Mouse (Mus musculus) heart, embryonic 13.5 days (tissue): ENCODE measurements around the gene Spaca4. TPM values are rescaled to one million over a fixed set of nuclear protein-coding genes. Genes with fewer than 3 reads are reported as not detected.
A peak's percentile ranks its signal among the peaks of the same experiment; 100 is the strongest.

ENCODE experiments used
- ATAC-seq: fragments of 200-750 bp; cut with Nextera tagmentation; 2 replicates; pipeline ENCODE4 v1.8.0; 2017; ENCODE audit warnings: moderate TSS enrichment; ENCODE audit not compliant: insufficient number of reproducible peaks, low FRiP score, low TSS enrichment; ENCODE audit errors: extremely low read depth
- H3K27ac ChIP-seq: fragments of 300-500 bp; sonication (generic); replicated peaks from 2 replicates; pipeline ENCODE4 v1.5.1; 2015; ENCODE audit warnings: moderate library complexity, mild to moderate bottlenecking, inconsistent platforms
- H3K27me3 ChIP-seq: fragments of 300-500 bp; sonication (generic); replicated peaks from 2 replicates; pipeline ENCODE4 v1.6.1; 2015; ENCODE audit warnings: mild to moderate bottlenecking, inconsistent platforms
- H3K36me3 ChIP-seq: fragments of 300-500 bp; sonication (generic); 2 replicates; pipeline ENCODE4 v1.6.1; 2015; ENCODE audit warnings: mild to moderate bottlenecking, inconsistent platforms
- H3K4me1 ChIP-seq: fragments of 300-500 bp; sonication (generic); 2 replicates; pipeline ENCODE4 v1.6.1; 2015; ENCODE audit warnings: inconsistent platforms
- H3K4me2 ChIP-seq: fragments of 300-500 bp; sonication (generic); 2 replicates; pipeline ENCODE4 v1.6.1; 2015; ENCODE audit warnings: inconsistent platforms, mild to moderate bottlenecking, moderate library complexity
- H3K4me3 ChIP-seq: fragments of 300-500 bp; sonication (generic); 2 replicates; pipeline ENCODE4 v1.5.1; 2015; ENCODE audit warnings: moderate library complexity, mild to moderate bottlenecking, inconsistent platforms
- H3K9ac ChIP-seq: fragments of 300-500 bp; sonication (generic); 2 replicates; pipeline ENCODE4 v1.6.1; 2015; ENCODE audit warnings: inconsistent platforms, mild to moderate bottlenecking, moderate library complexity
- H3K9me3 ChIP-seq: fragments of 300-500 bp; sonication (generic); 2 replicates; pipeline ENCODE4 v1.6.1; 2016; ENCODE audit warnings: inconsistent platforms
- WGBS: fragments of 180-500 bp; shearing (Covaris S2); methylation state at CpG from one replicate; pipeline ENCODE4 v1.1.7; 2015; ENCODE audit warnings: mixed read lengths; 5-methylcytosine and 5-hydroxymethylcytosine counted together
- polyA plus RNA-seq: library from polyadenylated mRNA; unstranded; fragments of >200 nt; fragmentation: Nextera tagmentation; extraction: Ambion mirVana; gene quantifications from 2 replicates; pipeline ENCODE4 v1.2.1, GENCODE M21; 2015

The Spaca4 gene
- polyA plus RNA-seq, 1 experiment from 2014 or later = not detected

GRCm38 (mm10) chr7:45704046-45704559 lies 21.5 kb downstream of the Spaca4 start:
- under 1% methylated on average over 13 of the region's 13 CpGs for whole genome bisulfite sequencing
- H3K4me1 ChIP-seq = peaks cover 73% of the 10 kb centered on the region
- peak overlapping the region; percentile 86 for H3K27ac ChIP-seq
- H3K4me2 ChIP-seq = peak overlapping the region; percentile 99
- no peaks in the 10 kb centered on the region for H3K36me3 ChIP-seq
- H3K27me3 ChIP-seq = peaks cover 25% of the 10 kb centered on the region
- ATAC-seq = 0 out of 2 replicates have a peak, but pooled peaks have one; percentile 6
- peak overlapping the region; percentile 83 for H3K9ac ChIP-seq
- no peaks in the 10 kb centered on the region for H3K9me3 ChIP-seq
- H3K4me3 ChIP-seq = peak overlapping the region; percentile 82

DNA sequence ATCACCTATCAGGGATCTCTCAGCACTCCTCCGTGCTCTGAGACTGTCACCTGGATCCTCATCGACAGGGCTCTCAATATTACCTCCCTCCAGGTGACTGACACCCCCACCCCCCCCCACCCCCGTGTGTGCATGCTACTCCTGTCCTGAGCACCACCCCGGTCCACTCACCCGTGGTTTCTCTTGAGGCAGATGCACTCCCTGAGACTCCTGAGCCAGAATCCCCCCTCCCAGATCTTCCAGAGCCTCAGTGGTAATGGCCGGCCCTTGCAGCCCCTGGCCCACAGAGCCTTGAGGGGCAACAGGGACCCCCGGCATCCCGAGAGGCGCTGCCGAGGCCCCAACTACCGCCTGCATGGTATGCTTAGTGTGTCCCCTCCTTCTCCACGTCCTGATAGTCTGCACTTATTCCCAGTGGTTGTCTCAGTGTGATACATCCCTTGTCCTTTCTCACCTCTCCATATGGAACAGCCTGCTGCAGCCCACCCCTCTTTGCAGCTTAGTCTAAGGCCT lies 22.0 kb downstream of the Spaca4 start:
- Histone ChIP-seq H3K27me3 (peaks cover 31% of the 10 kb centered on the region), H3K9me3 (no peaks in the 10 kb centered on the region), H3K4me2 (peak overlapping the region; percentile 99), H3K27ac (peak overlapping the region; percentile 86), H3K4me1 (peaks cover 68% of the 10 kb centered on the region), H3K36me3 (no peaks in the 10 kb centered on the region), H3K9ac (peak overlapping the region; percentile 83), H3K4me3 (peak overlapping the region; percentile 82)
- ATAC-seq = no peak
- whole genome bisulfite sequencing = 40% methylated on average over 12 of the region's 12 CpGs

DNA sequence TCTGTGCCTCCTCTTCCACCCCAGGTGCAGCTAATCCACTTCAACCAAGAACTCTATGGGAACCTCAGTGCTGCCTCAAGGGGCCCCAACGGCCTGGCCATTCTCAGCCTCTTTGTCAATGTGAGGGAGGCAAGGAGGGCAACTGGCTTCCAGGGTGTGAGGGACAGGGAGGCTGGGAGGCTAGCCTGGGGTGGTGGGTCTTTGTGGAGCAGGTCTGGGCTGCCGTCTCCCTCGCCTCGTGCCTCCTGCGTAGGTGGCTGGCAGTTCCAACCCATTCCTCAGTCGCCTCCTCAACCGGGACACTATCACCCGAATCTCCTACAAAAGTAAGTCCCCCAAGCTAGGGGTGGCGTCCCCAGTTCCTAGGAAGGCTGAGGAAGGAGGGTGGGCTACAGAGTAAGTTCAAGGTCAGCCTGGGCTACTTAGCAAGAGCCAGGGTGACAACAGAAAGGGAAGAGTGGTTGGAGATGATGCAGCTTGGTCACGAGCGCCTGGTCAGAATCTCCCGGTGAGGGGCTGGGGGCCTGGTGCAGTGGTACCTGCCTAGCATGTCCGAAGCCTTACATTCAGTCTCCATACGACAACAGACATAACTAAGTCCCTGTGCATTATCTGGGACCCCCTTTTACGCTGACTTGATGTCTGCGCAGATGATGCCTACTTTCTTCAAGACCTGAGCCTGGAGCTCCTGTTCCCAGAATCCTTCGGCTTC lies 22.6 kb downstream of the Spaca4 start:
- H3K27ac ChIP-seq = no peak overlapping the region
- H3K27me3 ChIP-seq = peaks cover 37% of the 10 kb centered on the region
- ATAC-seq = no peak
- H3K9me3 ChIP-seq = no peaks in the 10 kb centered on the region
- WGBS = 86% methylated on average over 17 of the region's 17 CpGs
- H3K4me2 ChIP-seq = peak overlapping the region; percentile 99; the same call in 1 of the 2 replicates
- H3K36me3 ChIP-seq = no peaks in the 10 kb centered on the region
- no peak overlapping the region for H3K4me3 ChIP-seq
- peaks cover 62% of the 10 kb centered on the region for H3K4me1 ChIP-seq
- H3K9ac ChIP-seq = peak overlapping the region; percentile 83; the same call in 1 of the 2 replicates

DNA sequence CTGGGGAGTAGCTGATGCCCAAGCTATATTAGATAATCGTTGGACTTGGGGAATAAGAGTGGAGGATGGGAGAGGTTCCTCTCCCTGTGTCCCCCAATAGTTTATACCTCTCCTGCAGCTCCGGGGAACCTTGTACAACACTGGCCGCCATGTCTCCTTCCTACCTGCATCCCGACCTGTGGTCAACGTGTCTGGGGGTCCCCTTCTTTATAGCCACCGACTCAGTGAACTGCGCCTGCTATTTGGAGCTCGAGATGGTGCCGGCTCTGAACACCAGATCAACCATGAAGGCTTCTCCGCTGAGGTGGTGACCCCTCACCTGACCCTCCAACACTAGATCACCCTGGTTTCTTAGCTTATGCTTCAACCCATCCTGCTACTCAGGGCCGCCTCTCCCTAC lies 23.3 kb downstream of the Spaca4 start:
- H3K4me1 ChIP-seq = peaks cover 55% of the 10 kb centered on the region
- H3K9ac ChIP-seq = no peak overlapping the region
- 88% methylated on average over 11 of the region's 11 CpGs for WGBS
- H3K27me3 ChIP-seq = peaks cover 40% of the 10 kb centered on the region
- no peak overlapping the region for H3K27ac ChIP-seq
- H3K4me3 ChIP-seq = no peak overlapping the region
- no peaks in the 10 kb centered on the region for H3K9me3 ChIP-seq
- ATAC-seq = no peak
- no peak overlapping the region for H3K4me2 ChIP-seq
- H3K36me3 ChIP-seq = no peaks in the 10 kb centered on the region

DNA sequence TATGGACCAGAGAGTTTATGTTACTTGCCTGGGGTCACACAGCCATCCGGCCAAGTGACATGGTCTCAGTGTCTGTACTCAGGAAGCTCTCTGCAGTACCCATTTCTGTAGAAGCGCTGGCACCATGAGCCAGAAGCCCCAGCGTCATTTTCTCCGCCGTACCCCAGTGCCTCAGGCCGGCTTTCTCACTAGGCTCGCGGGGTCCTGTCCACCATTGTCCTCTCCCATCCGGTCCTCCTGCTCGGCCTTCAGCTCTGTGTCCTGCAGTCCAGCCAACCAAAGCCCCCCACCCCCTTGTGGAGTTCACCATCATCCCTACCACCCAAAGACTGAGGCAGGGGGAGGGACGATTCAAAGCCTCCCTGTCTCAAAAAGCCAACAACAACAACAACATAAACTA lies 24.0 kb downstream of the Spaca4 start:
- no peak for ATAC-seq
- WGBS = 76% methylated on average over 11 of the region's 11 CpGs
- peaks cover 49% of the 10 kb centered on the region for H3K4me1 ChIP-seq
- H3K9me3 ChIP-seq = no peaks in the 10 kb centered on the region
- peak overlapping the region; percentile 77; the same call in 1 of the 2 replicates for H3K9ac ChIP-seq
- no peaks in the 10 kb centered on the region for H3K36me3 ChIP-seq
- peak overlapping the region; percentile 82 for H3K4me2 ChIP-seq
- no peak overlapping the region for H3K27ac ChIP-seq
- peaks cover 40% of the 10 kb centered on the region for H3K27me3 ChIP-seq
- peak overlapping the region; percentile 51; the same call in 1 of the 2 replicates for H3K4me3 ChIP-seq

DNA sequence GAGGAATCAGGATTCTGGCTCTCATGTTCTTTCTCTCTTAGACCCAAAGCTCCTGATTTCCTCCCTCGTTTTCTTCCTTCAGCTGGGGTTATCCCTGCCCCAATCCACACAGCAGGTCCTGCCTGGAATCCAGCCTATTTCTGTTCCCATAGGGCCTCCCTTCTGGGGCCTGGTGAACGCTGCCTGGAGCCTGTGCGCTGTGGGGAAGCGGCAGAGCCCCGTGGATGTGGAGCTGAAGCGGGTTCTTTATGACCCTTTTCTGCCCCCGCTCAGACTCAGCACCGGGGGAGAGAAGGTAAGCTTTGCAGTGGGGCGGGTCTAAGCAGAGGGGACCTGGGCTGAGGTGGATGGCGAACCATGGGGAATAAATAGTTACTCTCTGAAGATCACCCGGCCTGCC lies 24.5 kb downstream of the Spaca4 start:
- Histone ChIP-seq H3K4me3 (peak overlapping the region; percentile 51), H3K4me1 (peaks cover 44% of the 10 kb centered on the region), H3K27ac (peak overlapping the region; percentile 51), H3K9me3 (no peaks in the 10 kb centered on the region), H3K9ac (peak overlapping the region; percentile 77), H3K27me3 (peaks cover 40% of the 10 kb centered on the region), H3K36me3 (no peaks in the 10 kb centered on the region), H3K4me2 (peak overlapping the region; percentile 82)
- WGBS = 29% methylated on average over 11 of the region's 11 CpGs
- no peak for ATAC-seq

DNA sequence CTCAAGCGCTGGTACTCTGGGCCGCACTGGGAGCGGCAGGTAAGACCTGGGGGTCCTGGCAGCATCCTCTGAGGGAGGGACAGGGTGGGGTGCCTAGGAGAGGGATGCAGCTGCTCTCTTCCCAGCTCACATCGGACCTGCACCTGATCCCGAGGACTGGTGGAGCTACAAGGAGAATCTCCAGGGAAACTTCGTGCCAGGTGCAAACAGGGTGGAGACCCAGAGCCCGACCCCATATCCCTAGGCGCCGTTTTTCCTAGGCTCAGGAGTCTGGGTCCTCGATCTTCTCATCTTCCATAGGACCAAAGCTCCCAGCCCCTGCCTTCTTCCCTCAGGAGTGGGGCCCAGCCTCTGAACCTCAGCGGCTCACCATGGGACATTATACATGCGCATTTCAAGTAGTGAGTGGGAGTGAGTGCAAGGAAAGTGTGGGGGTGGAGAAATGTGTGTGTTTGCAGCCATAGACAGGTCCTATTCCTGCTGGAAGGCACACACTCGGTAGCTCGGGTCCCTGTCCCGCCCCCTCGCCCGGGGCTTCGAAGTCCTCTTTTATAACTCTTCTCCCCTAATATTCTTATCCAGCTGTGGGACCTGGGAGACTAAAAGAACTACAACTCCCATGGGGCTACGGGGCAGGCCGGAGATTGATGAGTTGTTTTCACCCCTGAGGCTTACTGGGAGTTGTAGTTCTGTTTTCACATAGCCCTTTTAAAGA lies 25.2 kb downstream of the Spaca4 start:
- Histone ChIP-seq H3K4me1 (peaks cover 38% of the 10 kb centered on the region), H3K9ac (peak overlapping the region; percentile 76), H3K9me3 (no peaks in the 10 kb centered on the region), H3K4me3 (peak overlapping the region; percentile 51), H3K27ac (no peak overlapping the region), H3K27me3 (peaks cover 40% of the 10 kb centered on the region), H3K4me2 (peak overlapping the region; percentile 82), H3K36me3 (no peaks in the 10 kb centered on the region)
- WGBS = 1% methylated on average over 20 of the region's 20 CpGs
- no peak for ATAC-seq

GRCm38 (mm10) chr7:45699523-45700141 lies 26.0 kb downstream of the Spaca4 start, which contains the start of gene Car11:
TSS of gene Car11 (plus strand) at chr7:45699843.
- Histone ChIP-seq H3K9me3 (no peaks in the 10 kb centered on the region), H3K4me1 (peaks cover 35% of the 10 kb centered on the region), H3K9ac (peak within 1 kb of the TSS; percentile 76), H3K4me2 (peak within 1 kb of the TSS; percentile 82), H3K4me3 (peak within 1 kb of the TSS; percentile 51), H3K27ac (no peak within 1 kb of the TSS), H3K27me3 (peaks cover 40% of the 10 kb centered on the region), H3K36me3 (no peaks in the 10 kb centered on the region)
- whole genome bisulfite sequencing = 2% methylated on average over 36 of the region's 36 CpGs
- no peak for ATAC-seq

DNA sequence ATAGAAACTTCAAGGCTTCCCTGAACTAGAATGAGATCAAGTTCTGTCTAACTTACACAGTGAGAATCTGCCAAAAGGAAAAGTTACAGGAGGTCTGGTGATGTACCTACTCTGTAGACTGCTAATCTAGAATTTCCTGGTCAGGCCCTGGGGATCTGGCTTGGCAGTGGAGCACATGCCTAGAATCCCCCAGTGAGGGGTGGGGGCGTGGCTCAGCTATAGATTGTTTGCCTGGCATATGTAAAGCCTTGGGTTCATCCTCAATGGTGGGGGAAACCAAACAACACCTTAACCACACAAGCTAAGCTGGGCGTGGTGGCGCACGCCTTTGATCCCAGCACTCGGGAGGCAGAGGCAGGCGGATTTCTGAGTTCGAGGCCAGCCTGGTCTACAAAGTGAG lies 27.7 kb downstream of the Spaca4 start:
- Histone ChIP-seq H3K4me2 (no peak overlapping the region), H3K4me1 (peaks cover 24% of the 10 kb centered on the region), H3K36me3 (no peaks in the 10 kb centered on the region), H3K9ac (no peak overlapping the region), H3K9me3 (no peaks in the 10 kb centered on the region), H3K4me3 (no peak overlapping the region), H3K27ac (no peak overlapping the region), H3K27me3 (peaks cover 40% of the 10 kb centered on the region)
- no peak for ATAC-seq
- 60% methylated on average over 6 of the region's 7 CpGs for WGBS

GRCm38 (mm10) chr7:45695098-45695497 lies 30.5 kb downstream of the Spaca4 start:
- Histone ChIP-seq H3K36me3 (no peaks in the 10 kb centered on the region), H3K4me1 (peaks cover 15% of the 10 kb centered on the region), H3K9ac (no peak overlapping the region), H3K27me3 (peaks cover 25% of the 10 kb centered on the region), H3K4me2 (no peak overlapping the region), H3K4me3 (no peak overlapping the region), H3K27ac (no peak overlapping the region), H3K9me3 (no peaks in the 10 kb centered on the region)
- ATAC-seq = no peak
- WGBS = 28% methylated on average over 6 of the region's 6 CpGs
